Mouse (Mus musculus): ENCODE measurements around the gene Wiz. TPM values are rescaled to one million over a fixed set of nuclear protein-coding genes. Genes with fewer than 3 reads are reported as not detected.

Wiz gene
- total RNA-seq, 2 experiments from 2014 or later: 13.0 to 13.7 TPM

- H3K4me3 ChIP-seq: peak overlapping the region; percentile 2
- TF ChIP-seq CTCF (IDR thresholded peaks at IDR 0.05): no peak
- intact Hi-C loops (cut with DNase I): no loop called here
- H3K27ac ChIP-seq: no peak overlapping the region
- no peak for DNase-seq
Measured at GRCm38 (mm10) chr17:32402779-32403157, 13.5 kb upstream of the Wiz start.

- intact Hi-C loops (cut with DNase I): no loop called here
- H3K27ac ChIP-seq: no peak overlapping the region
- H3K4me3 ChIP-seq: no peak overlapping the region
- no peak for TF ChIP-seq CTCF (IDR thresholded peaks at IDR 0.05)
- DNase-seq: no peak
Measured at GRCm38 (mm10) chr17:32402011-32402778, 13.0 kb upstream of the Wiz start.

GRCm38 (mm10) chr17:32396266-32396665 is 7.0 kb upstream of the Wiz start:
- Histone ChIP-seq H3K27ac (no peak overlapping the region), H3K4me3 (peak overlapping the region; percentile 54)
- TF ChIP-seq CTCF (IDR thresholded peaks at IDR 0.05): no peak
- intact Hi-C loops (cut with DNase I): no loop called here
- DNase-seq: peak; percentile 43

GRCm38 (mm10) chr17:32393944-32394343 is 4.7 kb upstream of the Wiz start:
- TF ChIP-seq CTCF (IDR thresholded peaks at IDR 0.05): no peak
- H3K4me3 ChIP-seq: no peak overlapping the region
- intact Hi-C loops (cut with DNase I): loop anchor here (5.0 kb wide), 1 partner anchor 43 kb away; no protein-coding TSS in a partner anchor
- H3K27ac ChIP-seq: no peak overlapping the region
- no peak for DNase-seq

DNA sequence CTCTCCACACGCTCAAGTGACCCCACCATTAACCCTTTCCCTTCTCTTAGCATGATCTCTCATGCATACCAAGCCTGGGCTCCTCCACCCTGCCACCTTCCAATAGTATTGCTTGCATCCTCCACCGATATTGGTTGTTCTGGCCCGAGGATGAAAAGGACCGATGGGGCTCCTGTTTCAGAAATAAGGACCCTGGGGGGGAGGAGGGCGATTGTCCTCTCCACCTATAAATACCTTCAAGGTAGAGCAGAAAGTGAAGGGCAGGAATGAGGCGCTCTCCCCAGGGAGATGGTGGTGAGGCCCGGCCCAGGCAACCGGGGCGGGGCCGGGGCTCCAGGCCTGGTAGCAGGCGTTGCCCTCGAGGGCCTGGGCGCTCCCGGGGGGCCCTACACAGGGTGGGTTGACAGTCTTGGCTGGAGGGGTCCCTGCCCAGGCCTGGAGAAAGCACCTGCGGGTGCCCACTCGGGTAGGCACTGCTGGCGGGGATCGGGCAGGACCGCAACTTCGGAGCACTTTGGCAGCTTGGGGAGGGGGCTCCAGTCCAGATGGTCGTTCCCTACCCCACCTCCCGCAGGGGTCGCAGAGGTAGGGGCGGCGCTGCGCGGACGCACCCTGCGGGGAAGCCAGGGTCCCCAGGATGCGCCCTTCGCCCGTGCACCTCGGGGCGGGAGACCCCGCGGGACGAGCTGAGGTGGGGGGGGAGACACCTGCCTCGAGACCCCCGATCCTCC is 704 bp downstream of the Wiz start:
- no peak for TF ChIP-seq CTCF (IDR thresholded peaks at IDR 0.05)
- peak overlapping the region; percentile 97 for H3K27ac ChIP-seq
- peak overlapping the region; percentile 91 for H3K4me3 ChIP-seq
- intact Hi-C loops (cut with DNase I): loop anchor here (2.0 kb wide), 1 partner anchor 26 kb away; no protein-coding TSS in a partner anchor
- DNase-seq: peak; percentile 58

- Histone ChIP-seq H3K27ac (peak overlapping the region; percentile 97), H3K4me3 (peak overlapping the region; percentile 91)
- intact Hi-C loops (cut with DNase I): loop anchor here (2.0 kb wide), 3 partner anchors 25 to 107 kb away; partner anchors contain the start of gene Akap8l
- TF ChIP-seq CTCF (IDR thresholded peaks at IDR 0.05): no peak
- DNase-seq: no peak
Measured at GRCm38 (mm10) chr17:32387986-32388369, 1.3 kb downstream of the Wiz start.

GRCm38 (mm10) chr17:32386659-32387432 is 2.4 kb downstream of the Wiz start:
- intact Hi-C loops (cut with DNase I): loop anchor here (2.0 kb wide), 2 partner anchors 36 to 108 kb away; partner anchors contain the start of gene Akap8l
- H3K27ac ChIP-seq: no peak overlapping the region
- peak; percentile 40 for DNase-seq
- TF ChIP-seq CTCF (IDR thresholded peaks at IDR 0.05): peak; percentile 71
- no peak overlapping the region for H3K4me3 ChIP-seq

GRCm38 (mm10) chr17:32383661-32384060 is 5.6 kb downstream of the Wiz start:
- intact Hi-C loops (cut with DNase I): no loop called here
- H3K4me3 ChIP-seq: no peak overlapping the region; the same call in 1 of the 2 replicates
- no peak for TF ChIP-seq CTCF (IDR thresholded peaks at IDR 0.05)
- peak overlapping the region; percentile 75 for H3K27ac ChIP-seq
- DNase-seq: peak; percentile 45

DNA sequence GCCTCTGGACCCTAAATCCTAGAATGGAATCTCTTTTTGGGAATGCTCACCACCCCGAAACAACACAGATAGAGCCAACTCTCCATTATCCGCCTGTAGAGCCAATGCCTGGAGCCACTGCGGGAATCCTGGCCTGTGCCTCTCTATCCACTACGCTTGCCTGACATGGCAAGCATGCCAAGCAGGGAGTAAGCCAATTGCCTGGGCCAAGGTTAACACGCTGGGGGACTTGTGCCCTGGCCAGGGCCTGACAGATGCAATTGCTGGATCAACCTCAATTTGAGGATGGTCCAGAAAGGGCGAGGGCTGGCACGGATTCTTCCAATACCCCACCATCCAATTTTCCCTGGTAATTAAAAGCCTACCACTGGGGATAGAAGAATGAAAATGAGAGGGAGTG is 6.7 kb downstream of the Wiz start:
- TF ChIP-seq CTCF (IDR thresholded peaks at IDR 0.05): no peak
- intact Hi-C loops (cut with DNase I): no loop called here

DNA sequence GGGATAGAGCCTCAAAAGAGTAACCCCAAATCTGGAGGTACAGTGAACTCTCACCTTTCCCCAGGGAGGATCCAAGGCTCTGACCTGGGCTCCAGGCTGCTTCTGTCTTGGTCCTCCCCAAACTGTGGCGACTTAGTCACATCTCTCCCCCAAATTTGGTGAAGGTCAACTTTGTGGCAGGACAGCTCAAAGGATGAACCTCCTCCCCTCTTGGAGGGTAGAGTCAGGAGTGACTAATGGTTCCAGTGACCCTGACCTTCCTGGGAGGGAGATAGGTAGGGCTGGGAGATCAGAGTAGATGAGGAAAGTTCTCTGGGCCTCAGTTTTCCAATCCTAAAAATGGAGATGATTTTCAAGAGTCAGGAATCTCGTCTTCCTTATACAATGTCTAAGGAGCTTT is 10.5 kb downstream of the Wiz start:
- TF ChIP-seq CTCF (IDR thresholded peaks at IDR 0.05): no peak
- Histone ChIP-seq H3K27ac (no peak overlapping the region), H3K4me3 (no peak overlapping the region)
- no peak for DNase-seq
- intact Hi-C loops (cut with DNase I): no loop called here

More for the DNA sequence above, 6.7 kb downstream of the Wiz start:
- H3K27ac ChIP-seq: peak overlapping the region; percentile 75; the same call in 1 of the 2 replicates
- no peak overlapping the region for H3K4me3 ChIP-seq
- DNase-seq: peak; percentile 76

DNA sequence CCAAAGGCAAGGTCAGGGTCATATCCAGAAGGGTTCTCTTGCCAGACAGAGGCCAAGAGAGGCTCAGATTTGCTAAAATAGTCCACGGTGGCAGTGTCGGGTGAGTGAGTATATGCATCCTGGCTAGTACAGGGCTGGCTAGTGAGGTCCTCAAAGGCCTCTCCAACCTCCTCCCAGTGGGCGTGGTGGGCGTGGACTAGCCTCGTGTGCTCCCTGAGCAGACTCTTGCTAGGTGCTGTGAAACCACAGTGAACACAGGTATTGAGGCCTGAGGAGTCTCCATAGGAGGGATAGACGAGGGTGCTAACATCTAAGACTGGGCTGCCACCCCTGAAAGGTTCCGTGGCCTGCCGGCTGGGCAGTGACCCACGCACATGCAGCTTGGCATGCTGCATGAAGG is 12.1 kb downstream of the Wiz start:
- H3K27ac ChIP-seq: no peak overlapping the region
- no peak for TF ChIP-seq CTCF (IDR thresholded peaks at IDR 0.05)
- intact Hi-C loops (cut with DNase I): no loop called here
- DNase-seq: no peak
- H3K4me3 ChIP-seq: no peak overlapping the region

DNA sequence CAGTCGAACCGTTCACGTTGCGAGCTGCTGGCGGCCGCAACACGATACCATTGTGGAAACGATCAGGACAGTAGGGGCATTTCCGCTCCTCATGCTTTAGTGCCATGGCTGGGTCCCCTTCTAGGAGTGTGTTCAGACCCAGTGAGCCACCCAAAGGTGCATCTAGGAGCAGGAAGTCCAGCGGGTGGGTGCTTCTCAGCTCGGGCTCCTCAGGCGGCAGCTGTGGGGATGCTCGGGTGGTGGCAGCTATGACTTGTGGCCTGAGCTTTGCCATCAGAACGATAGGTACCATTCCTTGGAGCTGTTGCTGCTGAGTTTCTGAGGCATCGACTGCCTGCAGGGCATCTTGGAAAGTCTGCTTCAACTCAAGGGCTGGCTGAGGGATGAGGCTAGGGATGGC is 12.8 kb downstream of the Wiz start:
- DNase-seq: no peak
- intact Hi-C loops (cut with DNase I): no loop called here
- no peak overlapping the region for H3K4me3 ChIP-seq

More for the DNA sequence above, 12.8 kb downstream of the Wiz start:
- TF ChIP-seq CTCF (IDR thresholded peaks at IDR 0.05): no peak
- H3K27ac ChIP-seq: no peak overlapping the region
